ENCODE assay signal across 1 mouse cellular context in genomic region chr11:116267637-116268036, GRCm38 (mm10).
TF ChIP-seq lines count a peak whose summit lies in the region.

No protein-coding gene starts in this region.

TF ChIP-seq in MEL, 35 proteins besides CTCF, POLR2A, EP300 and RAD21:
- TF ChIP-seq SMC3 (IDR thresholded peaks at IDR 0.05; ENCODE audit: low read depth, low read length): peak; percentile 47; the same call in 1 of the 2 replicates
- no peak for TF ChIP-seq ZNF384 (IDR thresholded peaks at IDR 0.05; ENCODE audit: low read depth, low read length)
- no peak for TF ChIP-seq E2F4 (IDR thresholded peaks at IDR 0.05; ENCODE audit: borderline replicate concordance, low read depth, low read length)
TF ChIP-seq in MEL: peak in this region for 1.
